Mouse (Mus musculus) intestine, postnatal 0 days (tissue): Measurements from ENCODE around the gene Elfn1. TPM values are rescaled to one million over a fixed set of nuclear protein-coding genes. Genes with fewer than 3 reads are reported as not detected.

ENCODE experiments used
- ATAC-seq: fragments of 200-750 bp; cut with Nextera tagmentation; 2 replicates; pipeline ENCODE4 v1.8.0; 2017; ENCODE audit warnings: mild to moderate bottlenecking, moderate TSS enrichment, moderate library complexity
- H3K27ac ChIP-seq: fragments of 300-500 bp; sonication (generic); 2 replicates; pipeline ENCODE4 v1.5.1; 2014; ENCODE audit warnings: mild to moderate bottlenecking, low read depth, low read length, moderate library complexity
- H3K27me3 ChIP-seq: fragments of 300-500 bp; sonication (generic); replicated peaks from 2 replicates; pipeline ENCODE4 v1.6.1; 2014; ENCODE audit warnings: low read length, mixed read lengths; ENCODE audit not compliant: control insufficient read depth, insufficient read depth
- H3K36me3 ChIP-seq: fragments of 300-500 bp; sonication (generic); 2 replicates; pipeline ENCODE4 v1.6.1; 2014; ENCODE audit warnings: mild to moderate bottlenecking, moderate library complexity; ENCODE audit not compliant: control insufficient read depth, insufficient read depth
- H3K4me1 ChIP-seq: fragments of 300-500 bp; sonication (generic); replicated peaks from 2 replicates; pipeline ENCODE4 v1.6.1; 2014; ENCODE audit warnings: antibody characterized with exemption, low read length, mixed read lengths; ENCODE audit not compliant: control insufficient read depth, insufficient read depth
- H3K4me2 ChIP-seq: fragments of 300-500 bp; sonication (generic); replicated peaks from 2 replicates; pipeline ENCODE4 v1.6.1; 2014; ENCODE audit warnings: low read depth, mild to moderate bottlenecking, moderate library complexity
- H3K4me3 ChIP-seq: fragments of 300-500 bp; sonication (generic); 2 replicates; pipeline ENCODE4 v1.5.1; 2014; ENCODE audit warnings: low read depth, low read length
- H3K9ac ChIP-seq: fragments of 300-500 bp; sonication (generic); 2 replicates; pipeline ENCODE4 v1.6.1; 2014; ENCODE audit warnings: mild to moderate bottlenecking, low read depth, low read length
- H3K9me3 ChIP-seq: fragments of 300-500 bp; sonication (generic); 2 replicates; pipeline ENCODE4 v1.6.1; 2016; ENCODE audit warnings: mixed run types; ENCODE audit not compliant: control insufficient read depth
- CTCF ChIP-seq: sonication (generic); IDR thresholded peaks from 2 replicates; pipeline ENCODE4 v1.5.1; 2016; ENCODE audit warnings: low read depth, mild to moderate bottlenecking, control low read depth, antibody characterized with exemption, moderate library complexity
- WGBS: fragments of 180-500 bp; shearing (Covaris S2); extraction: QIAGEN DNeasy Blood & Tissue Kit; methylation state at CpG from one replicate; pipeline ENCODE4 v1.1.7; 2014; 5-methylcytosine and 5-hydroxymethylcytosine counted together
- polyA plus RNA-seq: library from polyadenylated mRNA; unstranded; fragments of >200 nt; fragmentation: Nextera tagmentation; extraction: Ambion mirVana; gene quantifications from 2 replicates; pipeline ENCODE4 v1.2.1, GENCODE M21; 2015

The Elfn1 gene
- polyA plus RNA-seq, 1 experiment from 2014 or later = 0.12 TPM

DNA sequence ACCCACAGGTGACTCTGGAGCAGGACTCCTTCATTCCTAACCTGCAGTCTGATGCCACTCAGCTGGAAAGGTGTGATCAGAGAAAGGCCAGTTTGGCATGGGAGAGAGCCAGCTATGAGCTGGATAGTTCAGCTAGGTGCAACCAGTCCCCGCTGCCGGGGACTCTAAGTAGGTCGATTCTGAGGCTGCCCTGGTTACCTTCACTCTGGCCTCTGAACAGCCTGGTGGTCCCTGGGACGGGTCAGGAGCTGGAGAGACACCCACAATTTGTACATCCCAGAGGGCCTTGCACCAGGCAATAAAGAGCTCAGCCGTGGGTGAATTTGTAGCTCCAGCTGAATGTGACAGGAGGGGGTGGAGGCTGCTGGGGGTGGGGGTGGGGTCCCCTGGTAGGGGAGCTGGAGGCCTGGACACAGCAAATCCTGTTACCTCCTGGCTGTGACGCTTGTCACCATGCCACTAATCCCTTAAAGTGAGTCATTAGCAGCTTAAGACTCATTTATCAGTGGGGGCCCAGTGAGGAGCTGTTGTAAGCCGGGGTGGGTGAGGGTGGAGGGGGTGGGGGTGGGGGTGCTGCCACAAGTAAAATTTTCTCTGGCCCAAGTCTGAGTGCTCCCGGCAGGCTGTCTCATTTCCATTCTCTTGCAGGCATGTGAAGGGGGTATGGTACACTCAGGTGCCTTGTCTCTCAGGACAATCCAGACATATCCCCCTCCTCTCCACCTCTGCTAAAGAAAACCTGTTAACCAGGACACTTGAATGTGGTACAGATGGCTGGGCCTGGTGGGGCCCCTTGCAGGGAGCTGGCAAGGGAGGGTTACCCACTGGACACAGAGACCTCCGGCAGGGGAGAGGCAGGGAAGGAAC lies 100.1 kb downstream of the Elfn1 start:
- H3K36me3 ChIP-seq = peaks cover 7% of the 10 kb centered on the region; the same call in 1 of the 2 replicates
- 58% methylated on average over 9 of the region's 9 CpGs for WGBS

DNA sequence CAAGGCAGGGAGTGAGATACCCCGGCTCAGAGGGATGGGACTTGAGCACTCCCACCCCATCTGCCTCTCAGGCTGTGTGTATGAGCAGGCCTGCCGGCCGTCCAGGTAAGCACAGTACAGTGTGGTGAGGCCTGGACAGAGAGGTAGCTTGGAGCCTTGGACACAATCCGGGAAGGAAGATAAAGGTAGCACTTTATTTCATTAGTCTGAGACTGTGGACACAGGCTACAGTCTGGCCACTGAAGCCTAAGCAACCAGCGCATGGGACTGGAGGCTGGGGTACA lies 100.7 kb downstream of the Elfn1 start:
- no peak for TF ChIP-seq CTCF
- H3K27ac ChIP-seq = no peak overlapping the region
- H3K4me2 ChIP-seq = no peak overlapping the region
- no peak overlapping the region for H3K4me3 ChIP-seq
- peaks cover 7% of the 10 kb centered on the region; the same call in 1 of the 2 replicates for H3K36me3 ChIP-seq
- H3K9ac ChIP-seq = no peak overlapping the region
- ATAC-seq = no peak
- no peaks in the 10 kb centered on the region for H3K27me3 ChIP-seq
- 80% methylated on average over 5 of the region's 5 CpGs for WGBS
- H3K9me3 ChIP-seq = no peaks in the 10 kb centered on the region
- no peaks in the 10 kb centered on the region for H3K4me1 ChIP-seq

More for the DNA sequence above, 100.1 kb downstream of the Elfn1 start:
- H3K27ac ChIP-seq = no peak overlapping the region
- no peak overlapping the region for H3K9ac ChIP-seq
- no peaks in the 10 kb centered on the region for H3K27me3 ChIP-seq
- no peak for ATAC-seq
- no peaks in the 10 kb centered on the region for H3K4me1 ChIP-seq
- H3K4me2 ChIP-seq = no peak overlapping the region
- H3K4me3 ChIP-seq = no peak overlapping the region
- TF ChIP-seq CTCF = no peak
- H3K9me3 ChIP-seq = no peaks in the 10 kb centered on the region

DNA sequence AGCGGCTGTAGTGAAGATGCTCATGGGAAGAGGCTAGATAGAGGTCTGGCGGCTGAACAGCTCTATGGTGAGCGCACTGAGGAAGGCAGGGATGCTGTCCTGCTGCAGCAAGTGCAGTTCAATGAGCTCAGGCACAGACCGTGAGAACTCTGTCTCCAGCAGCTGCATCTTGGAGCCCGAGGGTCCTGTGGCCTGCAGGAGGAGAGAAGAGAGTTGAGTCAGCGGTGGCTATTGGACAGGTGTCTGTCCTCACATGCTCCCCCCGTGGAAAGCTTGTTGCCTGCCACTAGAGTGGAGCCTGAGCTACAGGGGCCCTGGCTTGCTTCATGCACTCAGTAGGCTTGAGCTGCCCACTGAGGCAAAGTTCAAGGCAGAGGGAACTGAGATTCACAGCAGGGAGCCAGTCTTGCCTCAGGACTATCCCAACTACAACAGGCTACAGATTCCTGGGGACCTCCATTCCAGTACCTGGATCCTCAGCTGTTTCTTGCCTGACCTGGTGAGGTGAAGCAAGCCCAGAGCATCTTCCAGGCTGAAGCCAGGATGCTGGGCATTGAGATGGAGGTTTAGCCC lies 101.4 kb downstream of the Elfn1 start:
- Histone ChIP-seq H3K4me3 (no peak overlapping the region), H3K9ac (no peak overlapping the region), H3K27me3 (no peaks in the 10 kb centered on the region), H3K4me1 (no peaks in the 10 kb centered on the region), H3K4me2 (no peak overlapping the region), H3K27ac (no peak overlapping the region), H3K9me3 (no peaks in the 10 kb centered on the region), H3K36me3 (peaks cover 7% of the 10 kb centered on the region; the same call in 1 of the 2 replicates)
- ATAC-seq = no peak
- 87% methylated on average over 7 of the region's 7 CpGs for WGBS
- no peak for TF ChIP-seq CTCF

DNA sequence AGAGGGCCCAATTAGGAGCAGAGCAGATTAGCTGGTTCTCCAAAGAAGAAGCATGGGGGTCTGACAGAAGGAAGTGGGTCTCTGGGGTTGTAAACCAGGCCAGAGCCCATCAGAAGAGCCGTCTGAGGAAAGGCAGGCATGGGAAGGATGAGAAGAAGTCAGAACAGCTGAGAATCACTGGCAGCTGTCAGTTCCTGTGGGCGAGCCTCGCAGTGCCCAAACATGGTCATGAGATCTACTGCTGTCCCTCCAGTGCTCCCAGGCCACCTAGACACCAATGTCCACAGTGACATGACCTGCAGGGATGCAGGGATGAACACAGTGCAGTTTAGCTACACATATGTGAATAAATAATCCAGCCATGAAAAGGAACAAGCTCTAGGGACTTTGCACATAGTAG lies 102.7 kb downstream of the Elfn1 start:
- Histone ChIP-seq H3K9ac (no peak overlapping the region), H3K27ac (no peak overlapping the region), H3K4me2 (no peak overlapping the region), H3K4me1 (no peaks in the 10 kb centered on the region), H3K4me3 (no peak overlapping the region), H3K27me3 (no peaks in the 10 kb centered on the region), H3K36me3 (peaks cover 7% of the 10 kb centered on the region; the same call in 1 of the 2 replicates), H3K9me3 (no peaks in the 10 kb centered on the region)
- 72% methylated on average over 3 of the region's 3 CpGs for WGBS
- no peak for TF ChIP-seq CTCF
- ATAC-seq = no peak

DNA sequence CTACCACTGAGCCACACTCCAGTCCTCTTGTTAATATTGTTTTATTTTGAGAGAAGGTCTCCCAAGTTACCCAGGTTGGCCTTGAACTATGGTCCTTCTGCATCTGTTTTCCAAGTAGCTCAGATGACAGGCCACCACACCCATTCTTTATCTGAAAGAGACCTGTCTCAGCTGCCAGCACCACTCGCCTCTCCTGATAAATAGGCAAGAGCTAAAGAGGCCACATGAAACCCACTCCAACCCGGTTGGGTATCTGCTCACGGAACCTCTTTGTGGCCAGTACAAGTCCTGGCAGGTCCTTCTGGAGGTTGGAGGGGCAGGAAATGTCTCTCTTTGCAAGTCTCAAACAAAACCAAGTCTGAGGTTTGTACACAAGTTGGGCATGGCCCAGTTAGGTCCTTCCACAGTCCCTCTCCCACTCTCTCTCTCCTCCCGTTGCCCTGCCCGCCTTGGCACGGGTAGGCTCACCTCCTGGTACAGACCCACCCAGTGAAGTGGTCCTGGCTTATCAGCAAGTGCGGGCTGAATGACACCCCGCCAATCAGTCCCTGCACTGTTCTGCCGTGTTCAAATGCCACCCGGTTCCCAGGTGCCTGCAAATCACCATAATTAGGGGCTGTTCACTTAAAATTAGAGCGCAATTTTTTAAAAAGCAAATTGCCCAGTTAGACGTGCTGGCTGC lies 104.7 kb downstream of the Elfn1 start:
- no peak overlapping the region for H3K27ac ChIP-seq
- H3K36me3 ChIP-seq = peaks cover 7% of the 10 kb centered on the region; the same call in 1 of the 2 replicates
- TF ChIP-seq CTCF = no peak
- WGBS = 61% methylated on average over 12 of the region's 12 CpGs
- no peaks in the 10 kb centered on the region for H3K27me3 ChIP-seq
- ATAC-seq = no peak
- no peaks in the 10 kb centered on the region for H3K9me3 ChIP-seq
- H3K4me3 ChIP-seq = no peak overlapping the region
- no peaks in the 10 kb centered on the region for H3K4me1 ChIP-seq
- H3K9ac ChIP-seq = no peak overlapping the region
- no peak overlapping the region for H3K4me2 ChIP-seq

DNA sequence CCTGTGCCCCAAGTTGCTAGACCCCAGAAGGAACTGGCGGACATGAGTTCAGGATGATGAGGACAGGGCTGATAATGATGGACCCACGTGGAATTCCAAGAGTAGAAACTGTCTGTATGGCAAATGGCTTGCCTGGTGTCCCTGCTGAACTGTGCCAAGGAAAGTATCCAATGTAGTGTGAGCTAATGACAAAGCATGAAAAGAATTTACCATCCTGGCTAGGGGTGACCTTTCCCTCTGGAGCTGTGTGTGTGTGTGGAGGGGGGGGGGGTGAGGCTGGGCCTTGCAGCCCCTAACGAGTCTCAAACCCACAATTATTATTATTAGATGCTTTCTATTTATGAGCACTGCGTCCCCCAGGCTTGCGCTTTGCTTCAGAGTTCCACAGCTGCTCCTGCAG lies 105.9 kb downstream of the Elfn1 start:
- no peak overlapping the region for H3K4me3 ChIP-seq
- H3K4me2 ChIP-seq = no peak overlapping the region
- 85% methylated on average over 5 of the region's 5 CpGs for WGBS
- no peaks in the 10 kb centered on the region for H3K27me3 ChIP-seq
- no peak for TF ChIP-seq CTCF
- no peak for ATAC-seq
- H3K4me1 ChIP-seq = no peaks in the 10 kb centered on the region
- H3K27ac ChIP-seq = no peak overlapping the region
- no peaks in the 10 kb centered on the region for H3K9me3 ChIP-seq
- H3K36me3 ChIP-seq = no peaks in the 10 kb centered on the region
- H3K9ac ChIP-seq = no peak overlapping the region
